Mouse (Mus musculus) ES-E14 (cell line): ENCODE measurements around the gene Rsl1d1. TPM values are rescaled to one million over a fixed set of nuclear protein-coding genes. Genes with fewer than 3 reads are reported as not detected.
A peak's percentile ranks its signal among the peaks of the same experiment; 100 is the strongest.
"Not testable (repeated sequence)": the region's sequence is repeated elsewhere in the genome, so short reads cannot be mapped to it uniquely, and the experiment has no call there.

Experiments used
- DNase-seq: peaks from one replicate; pipeline ENCODE4 v3.0.0-alpha.2; 2013; ENCODE audit warnings: low read depth, low spot score
- H3K27ac ChIP-seq: 2 replicates; pipeline ENCODE4 v1.5.1; 2012; ENCODE audit warnings: low read depth, mild to moderate bottlenecking, low read length, moderate library complexity, mixed read lengths; ENCODE audit not compliant: poor library complexity, insufficient read depth, severe bottlenecking
- H3K36me3 ChIP-seq: 2 replicates; pipeline ENCODE4 v1.6.1; 2012; ENCODE audit warnings: mild to moderate bottlenecking, low read length, moderate library complexity, mixed read lengths; ENCODE audit not compliant: control insufficient read depth, poor library complexity, insufficient read depth, severe bottlenecking
- H3K4me1 ChIP-seq, 2 experiments: fragments of 150-350 bp in 1 of 2; sonication (generic) in 1 of 2; 2 replicates each; pipeline ENCODE4 v1.6.1; 2012; ENCODE audit warnings: low read length in 2 of 2, mild to moderate bottlenecking in 1 of 2, mixed read lengths in 1 of 2; ENCODE audit not compliant: control insufficient read depth in 2 of 2, insufficient read depth in 2 of 2, poor library complexity in 1 of 2
- H3K4me3 ChIP-seq, 2 experiments: fragments of 150-350 bp in 1 of 2; sonication (generic) in 1 of 2; 2 replicates each; pipeline ENCODE4 v1.5.1; 2012; ENCODE audit warnings: low read length in 2 of 2, low read depth in 1 of 2, mild to moderate bottlenecking in 1 of 2, mixed read lengths in 1 of 2; ENCODE audit not compliant: insufficient read depth in 1 of 2, poor library complexity in 1 of 2, severe bottlenecking in 1 of 2
- H3K9ac ChIP-seq: 2 replicates; pipeline ENCODE4 v1.6.1; 2012; ENCODE audit warnings: low read depth, mild to moderate bottlenecking, low read length, mixed read lengths; ENCODE audit not compliant: poor library complexity, insufficient read depth, severe bottlenecking
- H3K9me3 ChIP-seq: fragments of 150-350 bp; sonication (generic); 2 replicates; pipeline ENCODE4 v1.6.1; 2012; ENCODE audit warnings: low read depth, mild to moderate bottlenecking, low read length; ENCODE audit not compliant: control insufficient read depth, insufficient read depth
- CHD2 ChIP-seq: IDR thresholded peaks from 2 replicates; pipeline ENCODE4 v1.6.1; 2014; ENCODE audit warnings: mild to moderate bottlenecking, low read depth, low read length, inconsistent platforms
- HCFC1 ChIP-seq: IDR thresholded peaks from 2 replicates; pipeline ENCODE4 v1.6.1; 2012; ENCODE audit warnings: low read length, inconsistent platforms, borderline replicate concordance; ENCODE audit not compliant: insufficient read depth
- MAFK ChIP-seq: IDR thresholded peaks from 2 replicates; pipeline ENCODE4 v1.6.1; 2014; ENCODE audit warnings: mild to moderate bottlenecking, low read depth, low read length, inconsistent platforms; ENCODE audit not compliant: insufficient read depth
- ZC3H11A ChIP-seq: IDR thresholded peaks from 2 replicates; pipeline ENCODE4 v1.6.1; 2012; ENCODE audit warnings: low read depth, mild to moderate bottlenecking, inconsistent platforms, low read length, borderline replicate concordance
- ZNF384 ChIP-seq: IDR thresholded peaks from 2 replicates; pipeline ENCODE4 v1.6.1; 2012; ENCODE audit warnings: low read depth, low read length, inconsistent platforms
- in situ Hi-C, 2 experiments: fragments of 600-800 bp; cut with MboI; formaldehyde crosslinking; loops; one replicate each; pipeline ENCODE4 v1.15.1; 2025; ENCODE audit warnings: low sequenced_read_pairs in 2 of 2, inconsistent platforms in 1 of 2; ENCODE audit not compliant: unreplicated experiment in 2 of 2
- total RNA-seq: library from RNA; depleted of rRNA; stranded (reverse); fragments of 300-350 nt; gene quantifications from 2 replicates; pipeline ENCODE4 v1.2.3, GENCODE M21; 2012

Gene Rsl1d1
- total RNA-seq, 1 experiment: 203 TPM

DNA sequence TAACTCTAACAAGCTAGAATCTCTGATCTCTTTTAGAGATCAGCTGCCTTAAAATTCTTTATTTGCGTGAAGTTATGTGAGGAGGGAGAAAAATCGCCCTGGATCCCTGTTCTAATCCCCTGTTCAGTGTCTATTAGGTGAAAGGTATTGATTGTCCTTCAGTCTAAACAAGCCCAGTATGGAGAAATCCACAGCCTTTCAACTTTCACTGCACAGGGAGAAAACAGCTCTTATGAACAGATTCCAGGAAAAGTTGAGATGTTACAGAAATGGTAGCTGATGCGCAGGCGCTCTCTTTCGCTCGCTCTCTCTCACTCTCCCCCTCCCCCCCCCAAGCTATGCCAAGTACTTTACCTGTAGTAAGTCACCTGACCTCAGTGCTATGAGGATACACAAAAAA is 31.5 kb downstream of the Rsl1d1 start:
- in situ Hi-C loops: no loop called here
- TF ChIP-seq MAFK (no peak), ZC3H11A (no peak), ZNF384 (no peak)
- Histone ChIP-seq H3K9me3 (no peaks in the 10 kb centered on the region), H3K4me3 (no peak overlapping the region), H3K4me1 (peaks cover 2% of the 10 kb centered on the region in 2 experiments; a peak in 2 of 4 replicates), H3K9ac (no peak overlapping the region), H3K36me3 (no peaks in the 10 kb centered on the region), H3K27ac (no peak overlapping the region)
- DNase-seq: no peak

DNA sequence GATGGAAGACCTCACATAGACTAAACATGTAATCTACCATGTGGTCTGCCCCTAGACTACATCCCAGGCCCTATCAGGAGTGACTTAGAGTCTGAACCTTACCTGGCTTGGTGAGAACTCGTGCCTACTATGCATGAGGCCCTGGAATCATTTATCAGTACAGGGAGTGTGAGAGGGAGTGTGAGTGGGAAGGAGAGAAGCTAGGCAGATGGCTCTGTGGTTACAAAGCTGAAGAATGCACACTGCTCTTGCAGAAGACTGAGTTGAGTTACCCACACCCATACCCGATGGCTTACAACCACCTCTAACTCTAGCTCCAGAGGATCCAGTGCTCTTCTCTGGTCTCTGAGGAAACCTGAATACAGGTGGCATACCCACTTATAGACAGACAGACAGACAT is 36.7 kb downstream of the Rsl1d1 start:
- DNase-seq: no peak
- H3K36me3 ChIP-seq: no peaks in the 10 kb centered on the region
- H3K27ac ChIP-seq: no peak overlapping the region
- no peaks in the 10 kb centered on the region for H3K4me1 ChIP-seq
- 0 out of 2 replicates have a peak overlapping the region, but pooled peaks have one; percentile 42 for H3K9ac ChIP-seq
- no peak overlapping the region for H3K4me3 ChIP-seq
- in situ Hi-C loops: no loop called here
- no peaks in the 10 kb centered on the region for H3K9me3 ChIP-seq
- TF ChIP-seq ZC3H11A (no peak), ZNF384 (no peak), MAFK (no peak), HCFC1 (no peak), CHD2 (no peak)

GRCm38 (mm10) chr16:11164695-11165255 is 38.4 kb downstream of the Rsl1d1 start:
- no peaks in the 10 kb centered on the region for H3K4me1 ChIP-seq
- in situ Hi-C loops: no loop called here
- H3K27ac ChIP-seq: no peak overlapping the region
- no peak overlapping the region for H3K9ac ChIP-seq
- no peak for DNase-seq
- no peak overlapping the region for H3K4me3 ChIP-seq
- H3K36me3 ChIP-seq: no peaks in the 10 kb centered on the region
- TF ChIP-seq MAFK: no peak
- TF ChIP-seq ZNF384: no peak
- no peak for TF ChIP-seq ZC3H11A
- no peaks in the 10 kb centered on the region for H3K9me3 ChIP-seq

DNA sequence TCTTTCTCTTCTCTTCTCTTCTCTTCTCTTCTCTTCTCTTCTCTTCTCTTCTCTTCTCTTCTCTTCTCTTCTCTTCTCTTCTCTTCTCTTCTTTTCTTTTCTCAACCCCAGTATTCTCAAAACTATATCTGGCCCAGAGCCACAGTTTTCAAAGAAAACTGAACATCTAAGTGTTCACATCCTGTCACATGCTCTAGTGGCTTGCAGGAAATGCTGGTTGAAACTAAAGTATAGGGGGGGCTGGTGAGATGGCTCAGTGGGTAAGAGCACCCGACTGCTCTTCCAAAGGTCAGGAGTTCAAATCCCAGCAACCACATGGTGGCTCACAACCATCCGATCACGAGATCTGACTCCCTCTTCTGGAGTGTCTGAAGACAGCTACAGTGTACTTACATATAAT is 45.4 kb downstream of the Rsl1d1 start:
- in situ Hi-C loops, H3K4me1 ChIP-seq, H3K9me3 ChIP-seq, H3K27ac ChIP-seq, H3K36me3 ChIP-seq, H3K9ac ChIP-seq, H3K4me3 ChIP-seq, DNase-seq: not testable (repeated sequence)

DNA sequence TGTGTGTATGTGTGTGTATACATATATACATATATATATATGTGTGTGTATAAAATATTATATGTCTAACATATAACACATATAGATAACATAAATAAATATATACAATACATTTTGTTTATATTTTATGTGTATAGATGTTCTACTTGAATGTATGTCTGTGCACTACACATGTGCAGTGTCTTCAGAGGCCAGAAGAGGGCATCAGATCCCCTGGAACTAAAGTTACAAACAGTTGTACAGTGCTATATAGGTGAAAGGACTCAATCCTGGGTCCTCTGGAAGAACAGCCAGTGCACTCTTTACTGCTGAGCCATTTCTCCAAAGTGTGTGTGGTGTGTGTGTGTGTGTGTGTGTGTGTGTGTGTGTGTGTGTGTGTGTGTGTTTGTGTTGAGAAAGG is 48.6 kb downstream of the Rsl1d1 start:
- Histone ChIP-seq H3K9ac (no peak overlapping the region), H3K36me3 (peaks cover 10% of the 10 kb centered on the region), H3K4me3 (no peak overlapping the region), H3K27ac (no peak overlapping the region), H3K4me1 (no peaks in the 10 kb centered on the region), H3K9me3 (no peaks in the 10 kb centered on the region)
- DNase-seq: no peak
- TF ChIP-seq CHD2: no peak
- TF ChIP-seq ZC3H11A: no peak
- TF ChIP-seq ZNF384: no peak
- TF ChIP-seq MAFK: no peak
- no peak for TF ChIP-seq HCFC1
- in situ Hi-C loops: no loop called here

DNA sequence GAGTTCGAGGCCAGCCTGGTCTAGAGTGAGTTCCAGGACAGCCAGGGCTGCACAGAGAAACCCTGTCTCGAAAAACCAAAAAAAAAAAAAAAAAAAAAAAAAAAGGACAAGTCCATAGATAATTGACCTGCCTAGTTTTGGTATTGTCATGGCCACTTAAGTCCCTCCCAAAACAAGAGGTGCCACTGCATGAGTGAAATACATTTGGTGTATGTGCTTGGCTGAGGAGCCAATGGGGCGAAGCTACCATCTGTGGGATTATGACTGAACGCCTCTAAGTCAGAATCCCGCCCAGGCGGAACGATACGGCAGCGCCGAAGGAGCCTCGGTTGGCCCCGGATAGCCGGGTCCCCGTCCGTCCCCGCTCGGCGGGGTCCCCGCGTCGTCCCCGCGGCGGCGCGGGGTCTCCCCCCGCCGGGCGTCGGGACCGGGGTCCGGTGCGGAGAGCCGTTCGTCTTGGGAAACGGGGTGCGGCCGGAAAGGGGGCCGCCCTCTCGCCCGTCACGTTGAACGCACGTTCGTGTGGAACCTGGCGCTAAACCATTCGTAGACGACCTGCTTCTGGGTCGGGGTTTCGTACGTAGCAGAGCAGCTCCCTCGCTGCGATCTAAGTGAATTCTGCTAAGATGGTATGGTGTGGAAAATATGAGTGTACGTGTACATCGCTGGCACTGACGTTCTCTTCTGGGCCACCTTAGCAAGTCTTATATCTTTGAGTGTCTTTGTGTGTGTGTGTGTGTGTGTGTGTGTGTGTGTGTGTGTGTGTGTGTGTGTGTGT is 59.2 kb downstream of the Rsl1d1 start:
- DNase-seq, H3K9ac ChIP-seq, H3K4me3 ChIP-seq, in situ Hi-C loops, H3K36me3 ChIP-seq, H3K4me1 ChIP-seq, H3K9me3 ChIP-seq, H3K27ac ChIP-seq: not testable (repeated sequence)
